Mouse (Mus musculus): ENCODE results near the gene 1700019N19Rik. TPM values are rescaled to one million over a fixed set of nuclear protein-coding genes. Genes with fewer than 3 reads are reported as not detected.

Gene 1700019N19Rik
- polyA plus RNA-seq, 1 experiment: 0.16 TPM

DNA sequence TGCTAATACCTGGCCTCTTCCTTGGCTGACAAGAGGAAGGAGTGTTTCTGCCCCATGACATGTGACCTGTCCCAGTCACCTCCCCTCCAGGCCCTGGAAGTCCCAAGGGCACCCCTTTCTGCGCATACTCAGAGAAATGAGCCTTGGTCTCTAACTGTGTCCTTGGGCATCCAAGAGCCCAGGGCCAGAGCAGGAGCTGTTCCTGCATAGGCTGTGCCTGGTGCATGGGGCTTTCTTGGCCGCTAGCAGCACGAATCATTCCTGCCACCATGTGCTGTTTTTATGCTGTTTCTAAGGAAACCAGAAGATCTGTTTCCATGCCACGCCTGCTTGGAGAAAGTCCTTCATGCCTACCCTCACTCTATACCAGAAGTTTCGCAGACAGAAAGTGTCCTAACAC lies 16.3 kb upstream of the 1700019N19Rik start:
- DNase-seq (ENCODE audit: extremely low spot score in 1 of 2, low spot score in 1 of 2): peak in 1 of 2 experiments; percentile 50

DNA sequence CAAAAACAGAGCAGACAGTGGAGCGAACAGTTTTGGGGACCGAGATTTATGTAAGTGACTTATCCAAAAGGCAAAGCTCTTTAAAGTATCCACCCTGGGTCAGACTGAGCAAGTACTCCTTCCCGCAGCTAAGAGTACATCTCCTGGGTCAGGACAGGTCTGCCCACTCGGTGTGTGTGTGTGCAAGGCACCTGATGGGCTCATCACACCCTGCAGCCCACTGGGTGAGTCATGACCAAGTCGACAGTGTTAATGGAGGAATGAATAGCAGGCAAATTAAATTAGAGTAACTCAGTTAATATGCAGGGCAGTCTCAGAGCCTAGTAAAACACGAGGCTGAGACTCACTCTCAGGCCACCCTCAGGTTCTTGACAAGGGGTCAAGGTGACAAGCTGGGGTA lies 14.6 kb upstream of the 1700019N19Rik start:
- DNase-seq (ENCODE audit: extremely low spot score in 1 of 2, low spot score in 1 of 2): no peak

GRCm38 (mm10) chr19:58806364-58806763 lies 12.1 kb upstream of the 1700019N19Rik start:
- DNase-seq (ENCODE audit: extremely low spot score in 1 of 2, low spot score in 1 of 2): peak in 1 of 2 experiments; percentile 88

DNA sequence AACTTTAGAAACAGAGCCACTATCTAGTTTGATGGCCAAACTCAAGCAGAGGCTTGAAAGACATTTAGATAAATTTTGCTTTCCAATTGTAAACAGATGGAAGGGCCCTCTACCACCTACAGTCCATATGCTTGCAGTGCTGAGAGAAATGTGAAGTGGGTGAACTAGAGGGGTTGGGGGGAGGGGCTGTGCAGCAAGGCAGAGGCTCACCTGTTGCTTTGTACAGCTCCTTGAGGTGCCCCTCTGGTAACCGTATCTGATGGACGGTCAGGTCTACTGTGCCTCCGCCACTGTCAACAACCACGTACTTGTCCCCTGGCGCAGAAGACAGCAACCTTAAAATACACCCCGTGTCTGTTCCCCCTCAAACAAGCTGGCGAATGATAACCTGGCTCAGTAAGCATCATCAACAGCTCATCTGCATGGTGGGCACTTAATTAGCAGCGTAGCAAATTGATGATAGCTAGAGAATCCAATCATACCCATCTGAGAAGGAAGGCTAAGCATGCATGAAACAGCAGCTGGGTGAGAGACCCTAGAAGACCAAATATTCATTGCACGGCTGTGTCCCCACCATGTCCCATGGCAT lies 11.0 kb upstream of the 1700019N19Rik start:
- peak; percentile 55 to 77 for DNase-seq (ENCODE audit: extremely low spot score in 1 of 2, low spot score in 1 of 2)

GRCm38 (mm10) chr19:58795114-58795669 lies 931 bp upstream of the 1700019N19Rik start:
- DNase-seq (ENCODE audit: extremely low spot score in 1 of 2, low spot score in 1 of 2): no peak

DNA sequence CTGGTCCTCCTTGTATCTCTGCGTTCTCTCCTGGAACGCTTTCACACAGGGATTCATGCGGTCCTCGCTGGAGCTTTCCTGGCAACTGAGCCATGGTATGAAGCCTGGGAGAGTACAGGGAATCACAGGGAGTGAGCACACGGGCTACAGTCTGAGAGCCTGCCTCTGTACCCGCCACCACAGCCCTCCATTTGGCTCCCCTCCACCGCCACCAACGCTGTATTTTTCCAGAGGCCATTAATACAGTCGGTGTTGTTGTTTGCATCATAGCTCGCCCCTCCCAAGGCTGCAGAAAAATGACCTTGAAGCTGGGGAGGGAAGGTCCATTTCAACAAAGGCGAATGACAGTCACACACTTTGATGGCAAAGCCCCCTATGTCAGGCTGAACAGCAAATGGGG lies 5.1 kb downstream of the 1700019N19Rik start:
- DNase-seq (ENCODE audit: extremely low spot score in 1 of 2, low spot score in 1 of 2): no peak

DNA sequence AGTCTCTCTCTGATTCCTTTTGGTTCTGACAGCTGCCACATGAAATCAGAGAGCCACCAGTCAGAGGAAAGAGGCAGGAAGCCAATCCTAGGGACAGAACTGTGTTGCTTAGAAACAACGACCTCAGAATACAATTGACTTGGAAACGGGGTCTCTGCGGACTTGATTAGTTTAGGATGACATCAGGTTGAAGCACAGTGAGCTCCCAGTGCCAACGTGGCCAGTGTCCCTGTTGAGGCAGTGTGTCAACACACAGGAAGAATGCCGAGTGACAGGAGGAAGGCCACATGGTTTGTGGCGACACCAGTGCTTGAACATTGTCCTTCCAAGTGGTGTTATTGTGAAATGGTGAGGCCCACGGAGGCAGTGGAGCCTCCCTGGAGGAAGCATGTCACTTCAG lies 10.3 kb downstream of the 1700019N19Rik start:
- no peak for DNase-seq (ENCODE audit: extremely low spot score in 1 of 2, low spot score in 1 of 2)

GRCm38 (mm10) chr19:58781566-58781965 lies 12.7 kb downstream of the 1700019N19Rik start:
- DNase-seq (ENCODE audit: extremely low spot score in 1 of 2, low spot score in 1 of 2): no peak

- DNase-seq (ENCODE audit: extremely low spot score in 1 of 2, low spot score in 1 of 2): no peak
Measured at GRCm38 (mm10) chr19:58776461-58776860, 17.8 kb downstream of the 1700019N19Rik start.

DNA sequence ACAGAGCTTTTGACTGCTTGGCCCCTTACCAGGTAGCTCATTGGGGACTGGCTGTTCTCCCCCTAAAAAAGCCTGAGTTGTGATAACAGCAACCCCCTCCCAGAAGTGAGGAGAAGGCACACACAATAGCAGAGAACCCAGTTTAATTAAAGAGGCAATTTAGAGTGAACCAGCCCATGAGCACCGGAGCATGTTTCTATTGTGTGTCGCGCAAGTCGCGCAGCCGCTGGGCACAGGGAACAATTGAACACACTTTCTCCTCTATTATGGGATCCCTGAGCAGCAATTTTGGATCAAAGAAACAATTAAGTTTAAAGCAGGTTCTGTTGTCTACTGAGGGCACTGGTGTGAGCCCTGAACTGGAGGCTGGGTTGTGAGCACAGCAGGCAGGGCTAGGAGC lies 26.9 kb downstream of the 1700019N19Rik start:
- no peak for DNase-seq (ENCODE audit: extremely low spot score in 1 of 2, low spot score in 1 of 2)

DNA sequence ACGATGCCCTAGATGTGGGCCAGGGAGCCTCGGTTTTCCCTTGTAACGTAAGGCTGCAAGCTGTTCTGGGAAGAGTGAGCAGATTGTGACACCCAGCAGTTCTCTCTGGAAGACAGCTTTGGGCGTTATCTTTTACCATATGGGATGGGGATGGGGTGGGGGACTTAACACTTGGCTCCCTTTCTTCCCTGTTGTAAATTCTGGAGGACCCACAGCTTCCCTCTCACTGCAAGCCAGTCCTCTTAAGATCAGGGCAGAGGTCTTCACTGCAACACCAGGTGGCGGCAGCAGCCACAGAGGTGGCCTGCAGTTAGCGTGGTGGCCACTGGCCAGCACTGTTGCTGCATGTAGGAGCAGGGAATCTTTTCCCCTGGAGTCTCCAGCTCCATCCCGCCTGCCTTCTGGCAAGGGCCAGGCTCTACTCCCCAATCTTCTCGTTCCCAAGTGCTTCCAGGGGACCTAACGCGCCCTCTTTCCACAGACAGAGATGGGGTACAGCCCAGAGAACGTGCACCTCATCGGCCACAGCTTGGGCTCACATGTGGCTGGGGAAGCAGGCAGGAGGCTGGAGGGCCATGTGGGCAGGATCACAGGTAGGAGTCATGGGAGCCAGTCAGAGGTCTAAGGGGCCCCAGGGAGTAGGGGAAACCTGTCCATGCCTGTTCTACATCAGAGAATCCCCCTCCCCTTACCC lies 31.3 kb downstream of the 1700019N19Rik start:
- peak; percentile 50 to 69 for DNase-seq (ENCODE audit: extremely low spot score in 1 of 2, low spot score in 1 of 2)

DNA sequence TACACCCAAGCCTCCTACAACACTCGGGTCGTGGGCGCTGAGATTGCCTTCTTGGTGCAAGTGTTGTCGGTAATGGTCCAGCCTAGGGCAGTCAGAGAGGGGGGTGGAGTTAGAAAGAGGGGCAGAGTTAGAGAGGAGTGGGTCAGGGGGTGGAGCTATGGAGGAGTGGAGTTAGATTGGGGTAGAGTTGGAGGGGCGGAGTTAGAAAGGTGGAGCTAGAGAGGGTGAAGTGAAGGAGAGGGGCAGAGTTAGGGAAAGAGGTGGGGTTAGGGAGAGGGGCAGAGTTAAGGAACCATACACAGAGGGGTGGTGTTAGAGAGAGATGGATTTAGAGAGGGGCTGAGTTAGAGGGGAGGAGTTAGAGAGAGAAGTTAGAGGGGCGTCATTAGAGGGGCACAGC lies 31.9 kb downstream of the 1700019N19Rik start:
- DNase-seq (ENCODE audit: extremely low spot score in 1 of 2, low spot score in 1 of 2): no peak

GRCm38 (mm10) chr19:58759423-58759822 lies 34.8 kb downstream of the 1700019N19Rik start, which contains the start of gene Pnliprp2:
TSS of gene Pnliprp2 (plus strand) at chr19:58759719.
- no peak for DNase-seq (ENCODE audit: extremely low spot score in 1 of 2, low spot score in 1 of 2)

DNA sequence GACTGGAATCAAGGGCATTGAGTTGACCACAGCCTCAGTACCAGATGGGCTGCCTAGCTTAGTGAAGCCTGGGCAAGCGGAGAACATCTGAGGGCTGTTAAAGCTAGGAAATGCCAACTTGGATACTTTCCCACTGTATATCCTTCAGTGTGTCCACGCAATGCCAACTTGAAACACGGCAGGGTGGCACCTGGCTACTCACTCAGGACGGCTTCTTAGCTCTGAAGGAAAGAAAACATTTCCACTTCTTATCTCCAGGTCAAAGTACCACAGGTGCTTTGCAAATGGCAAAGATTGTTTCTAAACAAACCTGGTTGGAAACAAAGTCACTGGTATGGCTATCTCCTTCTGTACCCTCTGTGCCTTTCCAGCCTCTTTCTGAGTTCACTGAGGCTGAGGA lies 35.4 kb downstream of the 1700019N19Rik start:
- DNase-seq (ENCODE audit: extremely low spot score in 1 of 2, low spot score in 1 of 2): no peak

DNA sequence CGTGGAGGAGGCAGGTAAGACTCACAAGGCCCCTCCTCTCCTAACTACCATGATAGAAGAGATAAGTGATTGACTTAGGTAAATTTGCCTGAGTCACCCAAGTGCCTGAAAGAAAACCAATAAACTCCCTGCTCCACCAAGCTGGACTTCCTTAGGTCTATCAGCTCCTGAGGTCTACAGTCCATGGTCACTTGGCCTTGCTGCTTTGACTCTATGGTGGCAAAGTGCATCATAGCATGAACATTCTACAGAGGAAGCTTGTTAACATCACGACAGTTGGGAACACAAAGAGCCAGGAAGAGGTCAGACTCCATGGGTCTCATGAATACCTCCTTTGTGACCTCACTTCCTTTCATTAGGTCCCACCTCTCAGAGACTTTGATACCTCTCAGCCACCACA lies 42.8 kb downstream of the 1700019N19Rik start:
- no peak for DNase-seq (ENCODE audit: extremely low spot score in 1 of 2, low spot score in 1 of 2)

DNA sequence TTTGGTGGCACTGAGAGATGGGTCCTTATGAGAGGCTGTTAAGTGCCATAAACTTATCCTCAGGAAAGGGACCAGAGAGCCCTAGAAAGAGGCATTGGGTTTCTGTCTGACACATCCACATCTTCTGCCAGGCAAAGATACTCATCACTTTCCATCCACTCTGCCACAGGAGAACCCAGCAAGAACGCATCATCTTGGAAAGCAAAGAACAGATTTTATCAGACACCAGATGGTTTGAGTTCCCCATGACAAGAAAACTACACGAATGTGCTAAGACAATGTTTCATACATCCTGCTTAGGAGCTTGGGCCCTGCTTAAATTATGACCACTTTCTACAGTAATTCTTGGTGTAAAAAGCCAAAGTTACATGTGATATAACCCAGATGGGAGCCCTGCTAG lies 43.4 kb downstream of the 1700019N19Rik start:
- DNase-seq (ENCODE audit: extremely low spot score in 1 of 2, low spot score in 1 of 2): peak in 1 of 2 experiments; percentile 26

DNA sequence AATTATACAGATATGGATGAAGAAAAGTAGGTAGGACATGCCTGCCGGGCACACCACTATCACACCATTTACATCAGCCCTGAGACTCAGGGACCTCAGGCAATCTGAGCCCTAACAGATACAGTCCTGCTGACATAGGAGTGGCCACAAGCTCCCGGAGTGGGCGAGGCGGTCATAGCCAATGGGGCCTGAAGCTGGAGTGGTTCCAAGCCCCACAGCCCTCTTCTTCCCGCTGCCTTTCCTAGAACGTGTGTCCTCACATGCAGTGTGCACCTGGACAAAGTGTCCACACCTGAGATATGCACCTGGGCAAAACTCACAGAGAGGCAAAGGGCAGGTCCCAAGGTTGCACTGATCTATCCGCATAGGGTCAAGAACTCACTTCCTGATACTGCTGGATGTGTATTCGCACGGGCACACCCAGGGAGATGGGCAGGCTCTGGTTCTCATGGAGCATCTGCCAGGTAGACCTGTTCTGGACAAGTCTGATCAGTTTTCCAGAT lies 46.7 kb downstream of the 1700019N19Rik start:
- DNase-seq (ENCODE audit: extremely low spot score in 1 of 2, low spot score in 1 of 2): no peak

GRCm38 (mm10) chr19:58743736-58744135 lies 50.5 kb downstream of the 1700019N19Rik start:
- no peak for DNase-seq (ENCODE audit: extremely low spot score in 1 of 2, low spot score in 1 of 2)

DNA sequence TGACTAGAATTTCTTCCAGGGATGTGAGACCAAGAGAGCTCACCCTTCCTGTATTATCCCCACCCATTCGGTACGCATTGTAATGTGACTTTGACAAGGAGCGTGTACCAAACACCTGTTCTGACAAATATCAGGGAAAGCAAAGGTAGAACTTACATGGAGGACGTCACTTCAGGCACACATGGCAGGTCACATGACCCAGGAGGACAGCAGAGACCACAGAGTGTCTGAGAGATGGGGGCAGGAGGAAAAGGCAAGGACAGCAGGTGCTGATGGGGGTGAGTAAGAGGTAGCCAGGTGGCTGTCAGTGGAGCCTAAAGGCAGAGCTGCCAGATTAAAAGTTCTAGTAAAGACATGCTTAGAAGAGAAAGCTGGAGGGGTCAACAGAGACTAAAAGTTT lies 51.5 kb downstream of the 1700019N19Rik start:
- DNase-seq (ENCODE audit: extremely low spot score in 1 of 2, low spot score in 1 of 2): no peak

DNA sequence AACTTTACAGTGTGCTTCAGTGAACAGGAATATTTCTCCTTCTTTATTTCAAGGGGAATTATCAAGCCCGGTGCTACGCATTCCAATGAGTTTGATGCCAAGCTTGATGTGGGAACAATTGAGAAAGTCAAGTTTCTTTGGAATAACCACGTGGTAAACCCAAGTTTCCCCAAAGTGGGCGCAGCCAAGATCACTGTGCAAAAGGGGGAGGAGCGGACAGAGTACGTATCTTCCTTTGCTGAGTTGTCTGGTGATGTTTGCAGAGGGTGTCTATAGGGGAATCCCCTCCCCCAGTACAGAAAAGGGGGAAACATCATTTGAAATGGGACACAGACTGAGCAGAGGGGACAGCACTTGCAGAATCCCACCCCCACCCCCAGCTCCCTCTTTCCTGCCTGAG lies 53.2 kb downstream of the 1700019N19Rik start:
- no peak for DNase-seq (ENCODE audit: extremely low spot score in 1 of 2, low spot score in 1 of 2)

- no peak for DNase-seq (ENCODE audit: extremely low spot score in 1 of 2, low spot score in 1 of 2)
Measured at GRCm38 (mm10) chr19:58738111-58738510, 56.1 kb downstream of the 1700019N19Rik start.

All from frontal cortex, adult 2 months (tissue).